Mouse (Mus musculus) small intestine, adult 2 months (tissue): ENCODE measurements around the gene Ccdc13.

Experiments
- CTCF ChIP-seq: fragments of 200-500 bp; IDR thresholded peaks from 2 replicates; pipeline ENCODE4 v1.5.1; 2012; ENCODE audit warnings: low read depth, mild to moderate bottlenecking, control low read depth, inconsistent platforms, low read length, moderate library complexity, mixed read lengths; ENCODE audit not compliant: insufficient replicate concordance, insufficient read length; ENCODE audit errors: extremely low read depth
- POLR2A ChIP-seq: fragments of 200-500 bp; IDR thresholded peaks from 2 replicates; pipeline ENCODE4 v1.6.1; 2012; ENCODE audit warnings: low read depth, mild to moderate bottlenecking, control low read depth, inconsistent platforms, low read length, moderate library complexity

- TF ChIP-seq POLR2A (no peak), CTCF (no peak)
Observed at GRCm38 (mm10) chr9:121763716-121764115, 75.5 kb downstream of the Ccdc13 start.
